ENCODE assay signal across 8 mouse cellular contexts in the genomic region with DNA sequence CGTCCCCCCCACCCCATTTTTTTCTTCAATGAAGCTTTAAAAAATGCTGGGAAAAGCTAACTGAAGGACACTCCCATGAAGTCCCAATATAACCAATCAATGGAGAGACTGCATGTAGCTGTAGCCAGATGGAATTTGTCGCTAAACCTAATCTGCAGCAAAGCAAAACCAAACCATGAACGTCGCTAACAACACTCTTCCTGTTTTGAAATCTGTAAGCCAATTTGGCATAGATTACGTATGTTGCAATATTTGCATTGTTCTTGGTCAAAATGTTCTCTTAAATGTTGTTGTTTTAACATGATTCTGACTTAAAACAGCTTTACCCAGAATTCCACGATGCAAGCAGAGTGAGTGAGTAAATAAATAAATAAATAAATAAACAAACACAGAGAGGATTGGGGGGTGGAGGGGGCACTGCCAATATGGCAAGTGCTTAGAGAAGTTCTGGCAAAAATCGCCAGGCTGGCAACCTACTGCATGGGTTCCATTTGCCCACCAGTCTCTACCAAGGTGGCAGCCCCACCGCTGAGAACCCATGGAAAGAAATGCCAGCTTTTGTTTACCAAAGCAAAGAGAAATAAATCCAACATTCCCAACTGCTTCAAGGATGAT.
DNase-seq lines count a peak whose midpoint lies in the region; ATAC-seq and TF ChIP-seq lines count a peak whose summit lies in the region.

No protein-coding gene starts in this region.

- no peaks in the 10 kb centered on the region for H3K27me3 ChIP-seq in CH12.LX (replicated peaks)
- H3K27me3 ChIP-seq in forebrain, embryonic 13.5 days, result no peaks in the 10 kb centered on the region
- H3K27me3 ChIP-seq in intestine, postnatal 0 days (replicated peaks; ENCODE audit: control insufficient read depth, insufficient read depth, low read length), result no peaks in the 10 kb centered on the region
- no peaks in the 10 kb centered on the region for H3K27me3 ChIP-seq in midbrain, embryonic 14.5 days (ENCODE audit: control insufficient read depth, insufficient read depth, low read length)

- peak overlapping the region; percentile 4; the same call in 1 of the 2 replicates for H3K9ac ChIP-seq in CH12.LX (ENCODE audit: insufficient read depth, low read depth)
- peak overlapping the region; percentile 55 for H3K9ac ChIP-seq in forebrain, embryonic 13.5 days
- H3K9ac ChIP-seq in intestine, postnatal 0 days (ENCODE audit: low read depth, low read length), result no peak overlapping the region
- H3K9ac ChIP-seq in midbrain, embryonic 14.5 days (replicated peaks; ENCODE audit: low read length), result 0 out of 2 replicates have a peak overlapping the region, but pooled peaks have one; percentile 20

- in situ Hi-C loops in CH12.LX (cut with MboI; ENCODE audit: low pct_ligation_motif_present, low pct_unique_long_range_greater_than_20kb, low sequenced_read_pairs), result no loop called here

- no peak overlapping the region for H3K4me3 ChIP-seq in CH12.LX (replicated peaks in 1 of 3; ENCODE audit: low read depth in 2 of 3, low read length in 2 of 3, poor library complexity in 1 of 3)
- H3K4me3 ChIP-seq in forebrain, embryonic 13.5 days, result peak overlapping the region; percentile 35
- peak overlapping the region; percentile 29; the same call in 1 of the 2 replicates for H3K4me3 ChIP-seq in intestine, postnatal 0 days (ENCODE audit: low read depth, low read length)
- peak overlapping the region; percentile 31 for H3K4me3 ChIP-seq in midbrain, embryonic 14.5 days (replicated peaks; ENCODE audit: low read depth, low read length)

- dilution Hi-C loops in CH12.LX (cut with MboI; ENCODE audit: extremely low pct_ligation_motif_present, extremely low pct_unique_long_range_greater_than_20kb, low sequenced_read_pairs), result no loop called here

- no peaks in the 10 kb centered on the region for H3K36me3 ChIP-seq in CH12.LX (replicated peaks in 1 of 2; ENCODE audit: control insufficient read depth in 1 of 2, insufficient read depth in 1 of 2, low read length in 1 of 2)
- H3K36me3 ChIP-seq in forebrain, embryonic 13.5 days (ENCODE audit: poor library complexity, severe bottlenecking), result no peaks in the 10 kb centered on the region
- no peaks in the 10 kb centered on the region for H3K36me3 ChIP-seq in intestine, postnatal 0 days (ENCODE audit: control insufficient read depth, insufficient read depth)
- H3K36me3 ChIP-seq in midbrain, embryonic 14.5 days (ENCODE audit: control insufficient read depth, insufficient read depth, low read length), result no peaks in the 10 kb centered on the region

- peak overlapping the region; percentile 97 for H3K4me2 ChIP-seq in CH12.LX (ENCODE audit: insufficient read depth, low read depth, poor library complexity, severe bottlenecking)
- H3K4me2 ChIP-seq in forebrain, embryonic 13.5 days, result peak overlapping the region; percentile 66
- H3K4me2 ChIP-seq in intestine, postnatal 0 days (replicated peaks; ENCODE audit: low read depth), result peak overlapping the region; percentile 63
- peak overlapping the region; percentile 64 for H3K4me2 ChIP-seq in midbrain, embryonic 14.5 days (ENCODE audit: low read length)

- no peak for TF ChIP-seq POLR2A in CH12.LX (IDR thresholded peaks at IDR 0.05; ENCODE audit: low read depth, low read length)

- no peak for TF ChIP-seq CTCF in CH12.LX (conservative IDR thresholded peaks at IDR 0.05 in 1 of 2, IDR thresholded peaks at IDR 0.05 in 1 of 2; ENCODE audit: low read depth in 2 of 2, low read length in 2 of 2)
- no peak for TF ChIP-seq CTCF in intestine, postnatal 0 days (IDR thresholded peaks at IDR 0.05; ENCODE audit: low read depth)

- no peaks in the 10 kb centered on the region for H3K9me3 ChIP-seq in CH12.LX (replicated peaks; ENCODE audit: low read length)
- no peaks in the 10 kb centered on the region for H3K9me3 ChIP-seq in forebrain, embryonic 13.5 days (replicated peaks)
- H3K9me3 ChIP-seq in intestine, postnatal 0 days (ENCODE audit: control insufficient read depth), result no peaks in the 10 kb centered on the region
- H3K9me3 ChIP-seq in midbrain, embryonic 14.5 days (ENCODE audit: control insufficient read depth, low read length), result no peaks in the 10 kb centered on the region

- H3K79me2 ChIP-seq in CH12.LX (replicated peaks; ENCODE audit: control insufficient read depth, extremely low read depth, insufficient read depth, poor library complexity, severe bottlenecking), result no peaks in the 10 kb centered on the region

- TF ChIP-seq RAD21 in CH12.LX (IDR thresholded peaks at IDR 0.05; ENCODE audit: low read depth, low read length), result no peak

- H3K4me1 ChIP-seq in CH12.LX (ENCODE audit: control insufficient read depth in 1 of 2, insufficient read depth in 2 of 2), result peaks cover 0 to 16% of the 10 kb centered on the region in 2 experiments; a peak in 2 of 4 replicates
- peaks cover 79% of the 10 kb centered on the region for H3K4me1 ChIP-seq in forebrain, embryonic 13.5 days
- H3K4me1 ChIP-seq in intestine, postnatal 0 days (replicated peaks; ENCODE audit: control insufficient read depth, insufficient read depth, low read length), result 0 out of 2 replicates have a peak, but pooled peaks cover 11% of the 10 kb centered on the region
- peaks cover 46% of the 10 kb centered on the region for H3K4me1 ChIP-seq in midbrain, embryonic 14.5 days (ENCODE audit: control insufficient read depth, insufficient read depth, low read length)

- no peak for DNase-seq in CH12.LX (ENCODE audit: extremely low read depth)
- DNase-seq in brain, adult 2 months (ENCODE audit: low read depth, low spot score), result peak; percentile 78
- no peak for DNase-seq in midbrain, embryonic 14.5 days
- DNase-seq in frontal cortex, postnatal 14 days (ENCODE audit: low spot score in 2 of 2), result no peak
- no peak for DNase-seq in urinary bladder, adult 18-20 months (ENCODE audit: low spot score in 2 of 2)

- no peak for TF ChIP-seq EP300 in CH12.LX (IDR thresholded peaks at IDR 0.05; ENCODE audit: low read length)

- 11% methylated on average over 8 of the region's 8 CpGs for WGBS in forebrain, embryonic 13.5 days
- WGBS in intestine, postnatal 0 days, result 33% methylated on average over 8 of the region's 8 CpGs
- WGBS in midbrain, embryonic 14.5 days, result 10% methylated on average over 8 of the region's 8 CpGs

- H3K27ac ChIP-seq in CH12.LX (ENCODE audit: insufficient read depth, low read depth), result no peak overlapping the region
- peak overlapping the region; percentile 92 for H3K27ac ChIP-seq in forebrain, embryonic 13.5 days
- no peak overlapping the region for H3K27ac ChIP-seq in intestine, postnatal 0 days (ENCODE audit: low read depth, low read length)
- H3K27ac ChIP-seq in midbrain, embryonic 14.5 days (replicated peaks; ENCODE audit: low read depth, low read length), result peak overlapping the region; percentile 83

- peak; percentile 83 for ATAC-seq in forebrain, embryonic 13.5 days
- ATAC-seq in intestine, postnatal 0 days, result peak; percentile 53; the same call in 1 of the 2 replicates
- peak; percentile 79 for ATAC-seq in midbrain, embryonic 14.5 days (ENCODE audit: low FRiP score, low TSS enrichment)
- ATAC-seq in monocyte, adult 5-6 weeks (replicated peaks; ENCODE audit: insufficient number of reproducible peaks, low FRiP score, low TSS enrichment, poor library complexity, severe bottlenecking), result no peak

TF ChIP-seq in CH12.LX, 34 proteins besides CTCF, POLR2A, EP300 and RAD21:
- TF ChIP-seq ZC3H11A (IDR thresholded peaks at IDR 0.05; ENCODE audit: low read depth, low read length), result no peak
- TF ChIP-seq JUN (IDR thresholded peaks at IDR 0.05; ENCODE audit: insufficient read depth, low read depth, low read length), result no peak
- no peak for TF ChIP-seq USF1 (IDR thresholded peaks at IDR 0.05; ENCODE audit: low read depth, low read length)
- TF ChIP-seq SMC3 (IDR thresholded peaks at IDR 0.05; ENCODE audit: low read depth, low read length), result no peak
- no peak for TF ChIP-seq ZMIZ1 (IDR thresholded peaks at IDR 0.05; ENCODE audit: low read depth, low read length)
- TF ChIP-seq KAT2A (IDR thresholded peaks at IDR 0.05; ENCODE audit: insufficient replicate concordance, low read length), result no peak
- TF ChIP-seq NELFE (IDR thresholded peaks at IDR 0.05; ENCODE audit: low read depth, low read length), result no peak
- TF ChIP-seq TBP (conservative IDR thresholded peaks at IDR 0.05; ENCODE audit: low read depth, low read length), result no peak
- TF ChIP-seq JUND (conservative IDR thresholded peaks at IDR 0.05; ENCODE audit: low read depth, low read length), result no peak
- no peak for TF ChIP-seq POLR2AphosphoS2 (IDR thresholded peaks at IDR 0.05; ENCODE audit: low read depth, low read length)
- no peak for TF ChIP-seq PAX5 (IDR thresholded peaks at IDR 0.05; ENCODE audit: low read length)
- TF ChIP-seq HCFC1 (IDR thresholded peaks at IDR 0.05; ENCODE audit: low read depth, low read length), result no peak

Comparison
In these comparisons a context has a peak if more than half of its experiments do, and no peak if none do; other contexts are left out.
1. H3K27ac ChIP-seq: peak in forebrain, embryonic 13.5 days (single experiment) and midbrain, embryonic 14.5 days (single experiment); none in CH12.LX (single experiment) and intestine, postnatal 0 days (single experiment).
2. H3K4me3 ChIP-seq: peak in forebrain, embryonic 13.5 days (single experiment), intestine, postnatal 0 days (single experiment) and midbrain, embryonic 14.5 days (single experiment); none in CH12.LX (0 of 3).
3. Peak in every context shown above with its lines, with median percentiles within 50 percentile points of each other: H3K4me2 ChIP-seq.